Mouse (Mus musculus) embryonic facial prominence, embryonic 12.5 days (tissue): ENCODE measurements around the gene Olfr1344. TPM values are rescaled to one million over a fixed set of nuclear protein-coding genes. Genes with fewer than 3 reads are reported as not detected.
"Not testable (repeated sequence)": the region's sequence is repeated elsewhere in the genome, so short reads cannot be mapped to it uniquely, and the experiment has no call there.

Experiments used
- ATAC-seq: fragments of 200-750 bp; cut with Nextera tagmentation; 2 replicates; pipeline ENCODE4 v1.8.0; 2017; ENCODE audit not compliant: insufficient number of reproducible peaks, insufficient read depth, low FRiP score, low TSS enrichment
- H3K27ac ChIP-seq: fragments of 300-500 bp; sonication (generic); 2 replicates; pipeline ENCODE4 v1.5.1; 2016; ENCODE audit warnings: mild to moderate bottlenecking
- H3K27me3 ChIP-seq: fragments of 300-500 bp; sonication (generic); 2 replicates; pipeline ENCODE4 v1.6.1; 2016; ENCODE audit warnings: mild to moderate bottlenecking, moderate library complexity
- H3K36me3 ChIP-seq: fragments of 300-500 bp; sonication (generic); 2 replicates; pipeline ENCODE4 v1.6.1; 2016; ENCODE audit warnings: mild to moderate bottlenecking
- H3K4me1 ChIP-seq: fragments of 300-500 bp; sonication (generic); 2 replicates; pipeline ENCODE4 v1.6.1; 2016
- H3K4me2 ChIP-seq: fragments of 300-500 bp; sonication (generic); replicated peaks from 2 replicates; pipeline ENCODE4 v1.6.1; 2016; ENCODE audit warnings: mild to moderate bottlenecking, moderate library complexity
- H3K4me3 ChIP-seq: fragments of 300-500 bp; sonication (generic); 2 replicates; pipeline ENCODE4 v1.5.1; 2016; ENCODE audit warnings: mild to moderate bottlenecking
- H3K9ac ChIP-seq: fragments of 300-500 bp; sonication (generic); 2 replicates; pipeline ENCODE4 v1.6.1; 2016; ENCODE audit warnings: mild to moderate bottlenecking, moderate library complexity
- H3K9me3 ChIP-seq: fragments of 300-500 bp; sonication (generic); 2 replicates; pipeline ENCODE4 v1.6.1; 2016; ENCODE audit warnings: mild to moderate bottlenecking, moderate library complexity
- WGBS: fragments of 180-500 bp; shearing (Covaris S2); methylation state at CpG from one replicate; pipeline ENCODE4 v1.1.7; 2016; 5-methylcytosine and 5-hydroxymethylcytosine counted together
- polyA plus RNA-seq: library from polyadenylated mRNA; unstranded; fragments of >200 nt; fragmentation: Nextera tagmentation; extraction: Ambion mirVana; gene quantifications from 2 replicates; pipeline ENCODE4 v1.2.1, GENCODE M21; 2016

The Olfr1344 gene
- polyA plus RNA-seq, 1 experiment from 2014 or later = not detected

- WGBS = 83% methylated on average over 5 of the region's 5 CpGs
- no peak overlapping the region for H3K27ac ChIP-seq
- ATAC-seq = no peak
These were observed 9.3 kb downstream of the Olfr1344 start for GRCm38 (mm10) chr7:6447771-6448170.

GRCm38 (mm10) chr7:6455868-6456267 lies 17.4 kb downstream of the Olfr1344 start, which contains the start of gene Olfr1336:
TSS of gene Olfr1336 (plus strand) at chr7:6456168.
- no peaks in the 10 kb centered on the region for H3K27me3 ChIP-seq
- no peak within 1 kb of the TSS for H3K4me3 ChIP-seq
- no peak within 1 kb of the TSS for H3K27ac ChIP-seq
- H3K36me3 ChIP-seq = no peaks in the 10 kb centered on the region
- no peaks in the 10 kb centered on the region for H3K4me1 ChIP-seq
- no peak within 1 kb of the TSS for H3K9ac ChIP-seq
- H3K9me3 ChIP-seq = peaks cover 11% of the 10 kb centered on the region; the same call in 1 of the 2 replicates
- ATAC-seq = no peak
- no peak within 1 kb of the TSS for H3K4me2 ChIP-seq

More at GRCm38 (mm10) chr7:6447771-6448170, 9.3 kb downstream of the Olfr1344 start:
- Histone ChIP-seq H3K9me3 (peaks cover 16% of the 10 kb centered on the region; the same call in 1 of the 2 replicates), H3K27me3 (no peaks in the 10 kb centered on the region), H3K4me2 (no peak overlapping the region), H3K9ac (no peak overlapping the region), H3K4me3 (no peak overlapping the region), H3K36me3 (no peaks in the 10 kb centered on the region), H3K4me1 (no peaks in the 10 kb centered on the region)

- Histone ChIP-seq H3K4me1 (no peaks in the 10 kb centered on the region), H3K27me3 (no peaks in the 10 kb centered on the region), H3K9me3 (peaks cover 11% of the 10 kb centered on the region; the same call in 1 of the 2 replicates), H3K4me2 (no peak overlapping the region), H3K27ac (no peak overlapping the region), H3K36me3 (no peaks in the 10 kb centered on the region), H3K4me3 (no peak overlapping the region), H3K9ac (no peak overlapping the region)
- no peak for ATAC-seq
- 47% methylated on average over 3 of the region's 3 CpGs for WGBS
These were observed 17.9 kb downstream of the Olfr1344 start for GRCm38 (mm10) chr7:6456399-6456798.

- no peak for ATAC-seq
- no peaks in the 10 kb centered on the region for H3K4me1 ChIP-seq
- no peak within 1 kb of the TSS for H3K27ac ChIP-seq
- H3K9me3 ChIP-seq = no peaks in the 10 kb centered on the region
- H3K27me3 ChIP-seq = no peaks in the 10 kb centered on the region
- no peak within 1 kb of the TSS for H3K4me3 ChIP-seq
- H3K9ac ChIP-seq = no peak within 1 kb of the TSS
- H3K4me2 ChIP-seq = no peak within 1 kb of the TSS
- no peaks in the 10 kb centered on the region for H3K36me3 ChIP-seq
These were observed 28.5 kb downstream of the Olfr1344 start, which contains the start of gene Olfr1346 for GRCm38 (mm10) chr7:6466951-6467350. TSS of gene Olfr1346 (plus strand) at chr7:6467101.

- H3K9ac ChIP-seq, H3K4me2 ChIP-seq, H3K27me3 ChIP-seq, ATAC-seq, H3K27ac ChIP-seq, H3K9me3 ChIP-seq, H3K4me1 ChIP-seq, H3K36me3 ChIP-seq, H3K4me3 ChIP-seq: not testable (repeated sequence)
- 77% methylated on average over 2 of the region's 2 CpGs for WGBS
These were observed 39.1 kb downstream of the Olfr1344 start for GRCm38 (mm10) chr7:6477633-6478032.

GRCm38 (mm10) chr7:6486841-6487240 lies 48.4 kb downstream of the Olfr1344 start, which contains the start of gene Olfr5:
TSS of gene Olfr5 (minus strand) at chr7:6486941.
- H3K9ac ChIP-seq = no peak within 1 kb of the TSS
- 0 out of 2 replicates have a peak, but pooled peaks cover 6% of the 10 kb centered on the region for H3K9me3 ChIP-seq
- H3K27ac ChIP-seq = no peak within 1 kb of the TSS
- H3K4me2 ChIP-seq = no peak within 1 kb of the TSS
- H3K4me1 ChIP-seq = no peaks in the 10 kb centered on the region
- ATAC-seq = no peak
- 30% methylated on average over 2 of the region's 2 CpGs for WGBS
- H3K4me3 ChIP-seq = no peak within 1 kb of the TSS
- no peaks in the 10 kb centered on the region for H3K27me3 ChIP-seq
- H3K36me3 ChIP-seq = no peaks in the 10 kb centered on the region

Other genes with a start within 250 kb of the Olfr1344 start
- gene Galp, start 241.6 kb upstream of the Olfr1344 start, polyA plus RNA-seq = not detected in 2 replicates
- not detected in 2 replicates for gene Zscan5b, start 216.4 kb upstream of the Olfr1344 start, polyA plus RNA-seq
- not detected in 2 replicates for gene Epp13, start 186.0 kb upstream of the Olfr1344 start, polyA plus RNA-seq
- 6.4 and 8.4 TPM in 2 replicates for gene Zfp667, start 152.1 kb upstream of the Olfr1344 start, polyA plus RNA-seq
- gene Zfp583, start 107.4 kb upstream of the Olfr1344 start, polyA plus RNA-seq = 8.6 and 9.4 TPM in 2 replicates
- gene Gm3854, start 94.9 kb upstream of the Olfr1344 start, polyA plus RNA-seq = 3.1 and 3.2 TPM in 2 replicates
- gene Zfp78, start 75.4 kb upstream of the Olfr1344 start, polyA plus RNA-seq = 2.7 and 2.8 TPM in 2 replicates
- gene Zfp28, start 55.4 kb upstream of the Olfr1344 start, polyA plus RNA-seq = 12.6 and 13.1 TPM in 2 replicates
- 0.20 TPM in 1 of 2 replicates, not detected in the other for gene Smim17, start 40.0 kb upstream of the Olfr1344 start, polyA plus RNA-seq
- 0.05 TPM in 1 of 2 replicates, not detected in the other for gene Gm20715, start 28.4 kb upstream of the Olfr1344 start, polyA plus RNA-seq
- not detected in 2 replicates for gene Olfr1336, start 17.5 kb downstream of the Olfr1344 start, polyA plus RNA-seq
- gene Olfr1346, start 28.4 kb downstream of the Olfr1344 start, polyA plus RNA-seq = not detected in 2 replicates
- not detected in 2 replicates for gene Olfr5, start 48.3 kb downstream of the Olfr1344 start, polyA plus RNA-seq
- not detected in 2 replicates for gene Olfr1347, start 61.1 kb downstream of the Olfr1344 start, polyA plus RNA-seq
- not detected in 2 replicates for gene Olfr1348, start 70.1 kb downstream of the Olfr1344 start, polyA plus RNA-seq
- gene Olfr1349, start 84.3 kb downstream of the Olfr1344 start, polyA plus RNA-seq = not detected in 2 replicates
- not detected in 2 replicates for gene Olfr1350, start 126.2 kb downstream of the Olfr1344 start, polyA plus RNA-seq